Mouse (Mus musculus) forebrain, embryonic 10.5 days (tissue): ENCODE measurements around the gene Slc39a7. TPM values are rescaled to one million over a fixed set of nuclear protein-coding genes. Genes with fewer than 3 reads are reported as not detected.

Experiments used
- DNase-seq: peaks from one replicate; pipeline ENCODE4 v3.0.0-alpha.2; 2017; ENCODE audit warnings: low spot score; ENCODE audit errors: extremely low spot score
- H3K27ac ChIP-seq: fragments of 300-500 bp; sonication (generic); 2 replicates; pipeline ENCODE4 v1.5.1; 2016; ENCODE audit warnings: mild to moderate bottlenecking
- H3K27me3 ChIP-seq: fragments of 300-500 bp; sonication (generic); 2 replicates; pipeline ENCODE4 v1.6.1; 2016; ENCODE audit warnings: mild to moderate bottlenecking; ENCODE audit not compliant: poor library complexity, severe bottlenecking
- H3K36me3 ChIP-seq: fragments of 300-500 bp; sonication (generic); replicated peaks from 2 replicates; pipeline ENCODE4 v1.6.1; 2016; ENCODE audit warnings: mild to moderate bottlenecking, moderate library complexity
- H3K4me1 ChIP-seq: fragments of 300-500 bp; sonication (generic); 2 replicates; pipeline ENCODE4 v1.6.1; 2016
- H3K4me3 ChIP-seq: fragments of 300-500 bp; sonication (generic); 2 replicates; pipeline ENCODE4 v1.5.1; 2016; ENCODE audit warnings: mild to moderate bottlenecking, moderate library complexity
- H3K9me3 ChIP-seq: fragments of 300-500 bp; sonication (generic); 2 replicates; pipeline ENCODE4 v1.6.1; 2016; ENCODE audit warnings: mild to moderate bottlenecking, moderate library complexity
- WGBS: fragments of 180-500 bp; shearing (Covaris S2); methylation state at CpG from one replicate; pipeline ENCODE4 v1.1.7; 2016; 5-methylcytosine and 5-hydroxymethylcytosine counted together
- polyA plus RNA-seq: library from polyadenylated mRNA; unstranded; fragments of >200 nt; fragmentation: Nextera tagmentation; extraction: Ambion mirVana; gene quantifications from 2 replicates; pipeline ENCODE4 v1.2.1, GENCODE M21; 2016

Slc39a7 gene
- polyA plus RNA-seq, 1 experiment from 2014 or later, result 206 TPM

- Histone ChIP-seq H3K9me3 (no peaks in the 10 kb centered on the region), H3K4me1 (peaks cover 63% of the 10 kb centered on the region), H3K27ac (peak within 1 kb of the TSS; percentile 66), H3K27me3 (peaks cover 56% of the 10 kb centered on the region), H3K36me3 (peaks cover 43% of the 10 kb centered on the region), H3K4me3 (peak within 1 kb of the TSS; percentile 44)
- DNase-seq, result no peak
- 13% methylated on average over 28 of the region's 28 CpGs for WGBS
Observed at GRCm38 (mm10) chr17:34038878-34039561, 7.5 kb upstream of the Slc39a7 start, which contains the start of gene Col11a2. Col11a2 (plus strand) TSS chr17:34039437.

- peaks cover 69% of the 10 kb centered on the region for H3K4me1 ChIP-seq
- DNase-seq, result no peak
- peak overlapping the region; percentile 66 for H3K27ac ChIP-seq
- H3K4me3 ChIP-seq, result peak overlapping the region; percentile 44
- 9% methylated on average over 21 of the region's 21 CpGs for WGBS
- H3K27me3 ChIP-seq, result peaks cover 56% of the 10 kb centered on the region
- H3K36me3 ChIP-seq, result peaks cover 48% of the 10 kb centered on the region
- no peaks in the 10 kb centered on the region for H3K9me3 ChIP-seq
Observed at GRCm38 (mm10) chr17:34038440-34038839, 7.0 kb upstream of the Slc39a7 start.

DNA sequence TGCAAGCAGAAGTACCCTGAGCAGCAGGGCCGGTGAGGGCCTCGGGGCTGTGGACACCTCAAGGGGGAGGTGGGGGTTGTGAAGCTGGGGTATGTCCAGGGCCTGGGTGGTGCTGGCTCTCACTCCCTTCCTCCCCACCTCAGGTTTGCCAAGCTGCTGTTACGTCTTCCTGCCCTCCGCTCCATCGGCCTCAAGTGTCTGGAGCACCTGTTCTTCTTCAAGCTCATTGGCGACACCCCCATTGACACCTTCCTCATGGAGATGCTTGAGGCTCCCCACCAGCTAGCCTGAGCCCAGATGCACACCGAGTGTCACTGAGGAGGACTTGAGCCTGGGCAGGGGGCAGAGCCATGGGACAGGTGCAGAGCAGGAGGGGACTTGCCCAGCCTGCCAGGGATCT, 5.8 kb upstream of the Slc39a7 start:
- DNase-seq, result no peak
- H3K9me3 ChIP-seq, result no peaks in the 10 kb centered on the region
- peaks cover 79% of the 10 kb centered on the region for H3K4me1 ChIP-seq
- WGBS, result 87% methylated on average over 7 of the region's 7 CpGs
- H3K27ac ChIP-seq, result no peak overlapping the region
- peaks cover 48% of the 10 kb centered on the region for H3K27me3 ChIP-seq
- H3K4me3 ChIP-seq, result no peak overlapping the region
- peaks cover 53% of the 10 kb centered on the region for H3K36me3 ChIP-seq

DNA sequence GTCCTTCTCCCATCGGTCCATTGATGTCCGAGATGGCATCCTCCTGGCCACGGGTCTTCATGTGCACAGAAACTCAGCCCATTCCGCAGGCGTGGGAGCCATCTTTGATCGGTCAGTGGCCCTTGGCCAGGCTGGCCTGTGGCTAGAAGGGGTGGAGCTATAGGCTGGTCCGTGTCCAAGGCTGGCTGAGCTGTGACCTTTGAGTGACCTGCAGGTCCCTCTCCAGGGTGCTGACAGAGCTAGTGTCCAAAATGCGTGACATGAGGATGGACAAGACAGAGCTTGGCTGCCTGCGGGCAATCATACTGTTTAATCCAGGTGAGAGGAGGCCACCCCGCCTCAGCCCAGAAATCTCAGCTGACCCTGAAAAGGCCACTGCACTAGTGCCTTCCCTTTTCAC, 5.2 kb upstream of the Slc39a7 start:
- WGBS, result 80% methylated on average over 10 of the region's 10 CpGs
- Histone ChIP-seq H3K4me1 (peaks cover 78% of the 10 kb centered on the region), H3K27ac (no peak overlapping the region), H3K36me3 (peaks cover 53% of the 10 kb centered on the region), H3K4me3 (no peak overlapping the region), H3K9me3 (no peaks in the 10 kb centered on the region), H3K27me3 (peaks cover 43% of the 10 kb centered on the region)
- no peak for DNase-seq

GRCm38 (mm10) chr17:34035517-34035916, 4.0 kb upstream of the Slc39a7 start:
- peak overlapping the region; percentile 3; the same call in 1 of the 2 replicates for H3K4me3 ChIP-seq
- no peak overlapping the region for H3K27ac ChIP-seq
- no peaks in the 10 kb centered on the region for H3K9me3 ChIP-seq
- 89% methylated on average over 9 of the region's 9 CpGs for WGBS
- H3K36me3 ChIP-seq, result peaks cover 55% of the 10 kb centered on the region
- peaks cover 71% of the 10 kb centered on the region for H3K4me1 ChIP-seq
- peaks cover 32% of the 10 kb centered on the region for H3K27me3 ChIP-seq
- DNase-seq, result no peak

DNA sequence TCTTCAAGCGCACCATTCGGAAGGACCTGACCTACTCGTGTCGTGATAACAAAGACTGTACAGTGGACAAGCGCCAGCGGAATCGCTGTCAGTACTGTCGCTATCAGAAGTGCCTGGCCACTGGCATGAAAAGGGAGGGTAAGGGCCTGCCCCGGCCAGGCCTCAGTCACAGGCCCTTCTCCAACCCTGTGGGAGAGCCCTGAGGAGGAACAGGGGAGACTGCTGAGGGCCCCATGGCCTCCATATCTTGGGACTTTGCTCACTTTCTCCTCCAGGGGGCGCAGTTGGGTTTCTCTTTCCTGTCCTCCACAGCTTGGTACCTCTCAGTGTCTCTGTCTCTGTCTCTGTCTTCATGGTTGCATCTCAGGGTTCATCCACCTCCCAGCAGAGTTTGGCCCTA, 2.6 kb upstream of the Slc39a7 start:
- H3K4me3 ChIP-seq, result peak overlapping the region; percentile 98; the same call in 1 of the 2 replicates
- H3K9me3 ChIP-seq, result no peaks in the 10 kb centered on the region
- peaks cover 19% of the 10 kb centered on the region for H3K27me3 ChIP-seq
- no peak overlapping the region for H3K27ac ChIP-seq
- WGBS, result 77% methylated on average over 10 of the region's 10 CpGs
- peak; percentile 74 for DNase-seq
- H3K36me3 ChIP-seq, result peaks cover 70% of the 10 kb centered on the region
- peaks cover 71% of the 10 kb centered on the region for H3K4me1 ChIP-seq

GRCm38 (mm10) chr17:34033441-34033840, 2.0 kb upstream of the Slc39a7 start:
- Histone ChIP-seq H3K27me3 (peaks cover 13% of the 10 kb centered on the region), H3K27ac (peak overlapping the region; percentile 100; the same call in 1 of the 2 replicates), H3K36me3 (peaks cover 76% of the 10 kb centered on the region), H3K4me3 (peak overlapping the region; percentile 98), H3K9me3 (no peaks in the 10 kb centered on the region), H3K4me1 (peaks cover 71% of the 10 kb centered on the region)
- 94% methylated on average over 9 of the region's 9 CpGs for WGBS
- DNase-seq, result no peak

GRCm38 (mm10) chr17:34032806-34033205, 1.3 kb upstream of the Slc39a7 start:
- no peak for DNase-seq
- 62% methylated on average over 9 of the region's 9 CpGs for WGBS
- Histone ChIP-seq H3K27ac (peak overlapping the region; percentile 100), H3K4me3 (peak overlapping the region; percentile 98), H3K9me3 (no peaks in the 10 kb centered on the region), H3K27me3 (peaks cover 6% of the 10 kb centered on the region), H3K4me1 (peaks cover 71% of the 10 kb centered on the region), H3K36me3 (peaks cover 76% of the 10 kb centered on the region)

DNA sequence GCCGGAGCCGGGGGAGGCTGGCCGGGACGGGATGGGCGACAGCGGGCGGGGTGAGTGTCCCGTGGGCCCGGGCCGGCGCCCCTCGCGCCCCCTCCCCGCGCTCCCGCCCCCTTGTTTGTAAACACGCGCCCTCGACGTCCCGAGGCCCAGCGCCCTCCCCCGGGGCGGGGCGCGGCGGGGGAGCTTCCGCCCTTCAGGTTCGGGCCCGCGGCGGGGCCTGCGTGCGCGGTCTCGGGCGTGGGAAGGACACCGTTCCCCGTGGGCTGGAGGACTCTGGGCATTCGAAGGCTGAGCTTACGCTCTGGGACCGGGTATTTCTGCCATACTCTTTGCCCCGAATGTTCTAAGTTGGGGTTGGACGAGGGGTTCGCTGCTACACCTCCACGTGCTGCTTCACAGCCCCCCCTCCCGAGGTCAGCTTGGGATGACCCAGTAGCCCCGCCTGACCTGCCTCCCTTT, 721 bp upstream of the Slc39a7 start:
- Histone ChIP-seq H3K4me3 (peak overlapping the region; percentile 98), H3K27ac (peak overlapping the region; percentile 100), H3K27me3 (0 out of 2 replicates have a peak, but pooled peaks cover under 1% of the 10 kb centered on the region), H3K9me3 (no peaks in the 10 kb centered on the region), H3K4me1 (peaks cover 71% of the 10 kb centered on the region), H3K36me3 (peaks cover 70% of the 10 kb centered on the region)
- WGBS, result under 1% methylated on average over 45 of the region's 48 CpGs
- peak; percentile 46 for DNase-seq

- Histone ChIP-seq H3K27ac (peak overlapping the region; percentile 100), H3K27me3 (no peaks in the 10 kb centered on the region), H3K4me3 (peak overlapping the region; percentile 98), H3K36me3 (peaks cover 57% of the 10 kb centered on the region), H3K4me1 (peaks cover 77% of the 10 kb centered on the region), H3K9me3 (no peaks in the 10 kb centered on the region)
- WGBS, result 7% methylated on average over 20 of the region's 20 CpGs
- DNase-seq, result no peak
Observed at GRCm38 (mm10) chr17:34030861-34031326, 588 bp downstream of the Slc39a7 start.

DNA sequence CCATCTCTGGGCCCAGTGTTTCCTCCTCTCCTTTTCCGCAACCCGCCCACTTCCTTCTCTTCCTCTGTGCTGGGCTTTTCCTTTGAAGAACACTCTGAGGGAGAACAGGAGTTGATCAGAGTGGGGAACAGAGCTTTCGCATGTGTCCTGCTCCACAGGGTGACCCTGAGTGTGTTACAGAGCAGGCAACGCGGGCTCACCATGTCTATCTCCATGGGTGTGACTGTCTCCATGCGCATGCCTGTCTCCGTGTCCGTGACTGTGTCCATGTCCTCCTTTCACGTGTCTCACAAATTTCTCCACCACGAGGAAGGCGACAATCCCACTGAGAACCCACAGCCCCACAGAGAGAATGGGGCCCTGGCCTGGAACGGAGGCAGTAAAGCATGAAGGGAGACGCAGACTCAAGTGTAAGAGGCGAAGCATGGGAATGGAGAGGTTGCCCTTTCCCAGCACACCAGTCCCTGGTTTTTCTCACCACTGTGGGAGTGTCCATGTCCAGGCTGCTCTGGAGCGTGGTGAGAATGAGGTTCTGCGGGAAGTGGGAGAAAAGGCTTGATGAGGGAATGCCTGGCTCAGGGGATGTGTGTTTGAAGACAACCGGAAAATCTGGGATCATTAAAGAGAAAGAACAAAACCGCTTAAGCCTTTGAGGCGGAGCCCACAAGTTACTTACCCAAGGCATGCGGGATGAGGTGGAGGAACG, 1.4 kb downstream of the Slc39a7 start:
- Histone ChIP-seq H3K4me3 (peak overlapping the region; percentile 98), H3K9me3 (no peaks in the 10 kb centered on the region), H3K27me3 (no peaks in the 10 kb centered on the region), H3K36me3 (peaks cover 49% of the 10 kb centered on the region), H3K27ac (peak overlapping the region; percentile 100), H3K4me1 (peaks cover 85% of the 10 kb centered on the region)
- WGBS, result 79% methylated on average over 21 of the region's 21 CpGs
- no peak for DNase-seq

DNA sequence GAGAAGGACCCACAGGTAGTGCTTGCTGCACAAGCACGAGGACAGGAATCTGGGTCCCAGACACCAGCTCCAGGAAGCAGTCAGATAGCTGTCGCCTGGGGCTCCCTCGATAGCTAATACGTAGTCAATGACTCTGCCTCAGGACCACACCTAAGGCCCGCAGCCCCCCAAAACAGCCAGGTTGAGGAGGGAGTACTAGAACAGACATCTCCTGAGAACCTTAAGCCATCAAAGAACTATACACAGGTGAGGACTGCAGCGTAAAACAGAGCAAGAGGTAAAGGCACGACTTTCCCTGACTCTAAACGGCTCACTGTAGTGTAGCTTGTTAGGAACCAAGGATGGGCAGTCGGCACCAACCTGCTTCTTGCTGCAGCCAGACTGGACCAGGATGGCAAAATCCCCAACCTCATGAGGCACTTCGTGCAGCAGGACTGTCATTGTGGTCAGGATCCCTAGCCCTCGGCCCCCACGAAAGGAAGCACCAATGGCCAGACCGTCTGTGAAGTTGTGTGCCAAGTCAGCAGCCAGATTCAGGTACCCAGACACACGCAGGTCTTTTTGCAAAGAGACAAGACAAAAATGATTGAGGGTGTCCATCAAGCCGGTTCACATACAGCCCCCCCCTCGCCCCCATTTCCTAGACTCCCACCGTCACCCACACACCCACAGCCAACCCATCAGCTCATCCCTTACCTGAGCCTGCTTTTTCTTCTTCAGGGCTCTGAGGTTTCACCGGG, 2.2 kb downstream of the Slc39a7 start:
- no peaks in the 10 kb centered on the region for H3K27me3 ChIP-seq
- DNase-seq, result no peak
- H3K27ac ChIP-seq, result peak overlapping the region; percentile 100
- peaks cover 41% of the 10 kb centered on the region for H3K36me3 ChIP-seq
- peak overlapping the region; percentile 98 for H3K4me3 ChIP-seq
- WGBS, result 90% methylated on average over 18 of the region's 18 CpGs
- no peaks in the 10 kb centered on the region for H3K9me3 ChIP-seq
- peaks cover 85% of the 10 kb centered on the region for H3K4me1 ChIP-seq
